Mouse (Mus musculus): ENCODE data around the gene Plcb3. TPM values are rescaled to one million over a fixed set of nuclear protein-coding genes. Genes with fewer than 3 reads are reported as not detected.

The Plcb3 gene
- polyA plus RNA-seq, 1 experiment = 51.7 TPM

- TF ChIP-seq MYOD1 (IDR thresholded peaks at IDR 0.05; ENCODE audit: control insufficient read depth, insufficient read length, low read depth) = no peak
- TF ChIP-seq MAX (IDR thresholded peaks at IDR 0.05) = no peak
- no peak overlapping the region for H3ac ChIP-seq (ENCODE audit: control insufficient read depth, insufficient read length, low read depth)
- no peak overlapping the region for H3K4me3 ChIP-seq (ENCODE audit: insufficient read depth, poor library complexity, severe bottlenecking)
- no peaks in the 10 kb centered on the region for H3K27me3 ChIP-seq (ENCODE audit: control insufficient read depth, insufficient read depth, insufficient read length)
- H3K79me3 ChIP-seq (ENCODE audit: low read depth) = no peaks in the 10 kb centered on the region
- peaks cover 7% of the 10 kb centered on the region for H3K36me3 ChIP-seq (ENCODE audit: control insufficient read depth, insufficient read depth)
- no peaks in the 10 kb centered on the region for H3K79me2 ChIP-seq (ENCODE audit: control insufficient read depth, insufficient read depth)
Observed at GRCm38 (mm10) chr19:6999360-7000063, 23.2 kb upstream of the Plcb3 start.

- Histone ChIP-seq H3K27me3 (ENCODE audit: control insufficient read depth, insufficient read depth, insufficient read length) (no peaks in the 10 kb centered on the region), H3ac (ENCODE audit: control insufficient read depth, insufficient read length, low read depth) (no peak overlapping the region), H3K79me2 (ENCODE audit: control insufficient read depth, insufficient read depth) (no peaks in the 10 kb centered on the region), H3K4me3 (ENCODE audit: insufficient read depth, poor library complexity, severe bottlenecking) (no peak overlapping the region), H3K79me3 (ENCODE audit: low read depth) (no peaks in the 10 kb centered on the region), H3K36me3 (ENCODE audit: control insufficient read depth, insufficient read depth) (peaks cover 7% of the 10 kb centered on the region)
- TF ChIP-seq CEBPB (IDR thresholded peaks at IDR 0.05; ENCODE audit: low read depth) = no peak
- no peak for TF ChIP-seq USF1 (IDR thresholded peaks at IDR 0.05; ENCODE audit: low read depth)
- no peak for TF ChIP-seq FOSL1 (IDR thresholded peaks at IDR 0.05; ENCODE audit: insufficient read depth, low read length, poor library complexity, severe bottlenecking)
- no peak for TF ChIP-seq CTCF (IDR thresholded peaks at IDR 0.05; ENCODE audit: control insufficient read depth, insufficient read depth, insufficient read length)
- no peak for TF ChIP-seq MYOD1 (IDR thresholded peaks at IDR 0.05; ENCODE audit: control insufficient read depth, insufficient read length, low read depth)
- TF ChIP-seq MYOG (IDR thresholded peaks at IDR 0.05; ENCODE audit: control insufficient read depth, extremely low read depth, insufficient read length) = no peak
- no peak for TF ChIP-seq MAX (IDR thresholded peaks at IDR 0.05)
Observed at GRCm38 (mm10) chr19:6997721-6998290, 21.5 kb upstream of the Plcb3 start.

- Histone ChIP-seq H3ac (ENCODE audit: control insufficient read depth, insufficient read length, low read depth) (peak within 1 kb of the TSS; percentile 78), H3K4me3 (ENCODE audit: insufficient read depth, poor library complexity, severe bottlenecking) (peak within 1 kb of the TSS; percentile 32), H3K36me3 (ENCODE audit: control insufficient read depth, insufficient read depth) (peaks cover 7% of the 10 kb centered on the region), H3K27me3 (ENCODE audit: control insufficient read depth, insufficient read depth, insufficient read length) (no peaks in the 10 kb centered on the region), H3K79me2 (ENCODE audit: control insufficient read depth, insufficient read depth) (no peaks in the 10 kb centered on the region), H3K79me3 (ENCODE audit: low read depth) (no peaks in the 10 kb centered on the region)
- no peak for TF ChIP-seq USF1 (IDR thresholded peaks at IDR 0.05; ENCODE audit: low read depth)
- TF ChIP-seq FOSL1 (IDR thresholded peaks at IDR 0.05; ENCODE audit: insufficient read depth, low read length, poor library complexity, severe bottlenecking) = no peak
- no peak for TF ChIP-seq MYOG (IDR thresholded peaks at IDR 0.05; ENCODE audit: control insufficient read depth, extremely low read depth, insufficient read length)
- TF ChIP-seq MYOD1 (IDR thresholded peaks at IDR 0.05; ENCODE audit: control insufficient read depth, insufficient read length, low read depth) = no peak
- TF ChIP-seq CTCF (IDR thresholded peaks at IDR 0.05; ENCODE audit: control insufficient read depth, insufficient read depth, insufficient read length) = no peak
- TF ChIP-seq MAX (IDR thresholded peaks at IDR 0.05) = no peak
- no peak for TF ChIP-seq CEBPB (IDR thresholded peaks at IDR 0.05; ENCODE audit: low read depth)
Observed at GRCm38 (mm10) chr19:6996006-6996405, 19.7 kb upstream of the Plcb3 start, which contains the start of the genes Nudt22 and Trpt1. Gene Nudt22, minus strand, starts transcription at chr19:6996117. Gene Trpt1, plus strand, starts transcription at chr19:6996131.

GRCm38 (mm10) chr19:6995255-6995991, 19.2 kb upstream of the Plcb3 start:
- peak overlapping the region; percentile 67 for H3ac ChIP-seq (ENCODE audit: control insufficient read depth, insufficient read length, low read depth)
- no peak for TF ChIP-seq MAX (IDR thresholded peaks at IDR 0.05)
- no peak for TF ChIP-seq MYOD1 (IDR thresholded peaks at IDR 0.05; ENCODE audit: control insufficient read depth, insufficient read length, low read depth)
- no peak for TF ChIP-seq CTCF (IDR thresholded peaks at IDR 0.05; ENCODE audit: control insufficient read depth, insufficient read depth, insufficient read length)
- no peak for TF ChIP-seq USF1 (IDR thresholded peaks at IDR 0.05; ENCODE audit: low read depth)
- no peak for TF ChIP-seq MYOG (IDR thresholded peaks at IDR 0.05; ENCODE audit: control insufficient read depth, extremely low read depth, insufficient read length)
- no peak for TF ChIP-seq CEBPB (IDR thresholded peaks at IDR 0.05; ENCODE audit: low read depth)
- no peak for TF ChIP-seq FOSL1 (IDR thresholded peaks at IDR 0.05; ENCODE audit: insufficient read depth, low read length, poor library complexity, severe bottlenecking)
- H3K79me2 ChIP-seq (ENCODE audit: control insufficient read depth, insufficient read depth) = no peaks in the 10 kb centered on the region
- peaks cover 7% of the 10 kb centered on the region for H3K36me3 ChIP-seq (ENCODE audit: control insufficient read depth, insufficient read depth)
- no peaks in the 10 kb centered on the region for H3K79me3 ChIP-seq (ENCODE audit: low read depth)
- H3K4me3 ChIP-seq (ENCODE audit: insufficient read depth, poor library complexity, severe bottlenecking) = peak overlapping the region; percentile 32
- H3K27me3 ChIP-seq (ENCODE audit: control insufficient read depth, insufficient read depth, insufficient read length) = no peaks in the 10 kb centered on the region

GRCm38 (mm10) chr19:6994489-6994888, 18.2 kb upstream of the Plcb3 start:
- H3K36me3 ChIP-seq (ENCODE audit: control insufficient read depth, insufficient read depth) = peaks cover 7% of the 10 kb centered on the region
- no peak for TF ChIP-seq MYOG (IDR thresholded peaks at IDR 0.05; ENCODE audit: control insufficient read depth, extremely low read depth, insufficient read length)
- no peak for TF ChIP-seq CTCF (IDR thresholded peaks at IDR 0.05; ENCODE audit: control insufficient read depth, insufficient read depth, insufficient read length)
- TF ChIP-seq MAX (IDR thresholded peaks at IDR 0.05) = no peak
- TF ChIP-seq CEBPB (IDR thresholded peaks at IDR 0.05; ENCODE audit: low read depth) = no peak
- no peak for TF ChIP-seq USF1 (IDR thresholded peaks at IDR 0.05; ENCODE audit: low read depth)
- no peak for TF ChIP-seq FOSL1 (IDR thresholded peaks at IDR 0.05; ENCODE audit: insufficient read depth, low read length, poor library complexity, severe bottlenecking)
- TF ChIP-seq MYOD1 (IDR thresholded peaks at IDR 0.05; ENCODE audit: control insufficient read depth, insufficient read length, low read depth) = no peak
- no peak overlapping the region for H3K4me3 ChIP-seq (ENCODE audit: insufficient read depth, poor library complexity, severe bottlenecking)
- no peak overlapping the region for H3ac ChIP-seq (ENCODE audit: control insufficient read depth, insufficient read length, low read depth)
- H3K79me3 ChIP-seq (ENCODE audit: low read depth) = no peaks in the 10 kb centered on the region
- H3K79me2 ChIP-seq (ENCODE audit: control insufficient read depth, insufficient read depth) = no peaks in the 10 kb centered on the region
- H3K27me3 ChIP-seq (ENCODE audit: control insufficient read depth, insufficient read depth, insufficient read length) = no peaks in the 10 kb centered on the region
